30 mouse cellular contexts compared by ENCODE assay signal in genomic region chr16:14959743-14960142, GRCm38 (mm10). TPM values are rescaled to one million over a fixed set of nuclear protein-coding genes. Genes with fewer than 3 reads are reported as not detected.
DNase-seq lines count a peak whose midpoint lies in the region; ATAC-seq and TF ChIP-seq lines count a peak whose summit lies in the region.
"Had no signal": no experiment of that assay in that cellular context is flagged by ENCODE, and none has a peak within 500 bp of the region (broad histone marks: within the 10 kb centered on the region; RNA-seq: fewer than 3 reads in every experiment).

No protein-coding gene starts in this region.

- no peak overlapping the region for H3K4me2 ChIP-seq in midbrain, postnatal 0 days (ENCODE audit: low read depth, low read length, poor library complexity, severe bottlenecking)
- no peak overlapping the region for H3K4me2 ChIP-seq in midbrain, embryonic 16.5 days (ENCODE audit: low read length)
- H3K4me2 ChIP-seq: heart, embryonic 12.5 days; hindbrain, embryonic 14.5 days; kidney, embryonic 15.5 days; limb, embryonic 15.5 days; midbrain, embryonic 12.5 days; stomach, embryonic 15.5 days had no signal

- H3K36me3 ChIP-seq in liver, adult 2 months (ENCODE audit: control insufficient read depth, insufficient read depth, low read length): no peaks in the 10 kb centered on the region
- no peaks in the 10 kb centered on the region for H3K36me3 ChIP-seq in midbrain, postnatal 0 days (ENCODE audit: insufficient read depth, low read length)
- no peaks in the 10 kb centered on the region for H3K36me3 ChIP-seq in midbrain, embryonic 16.5 days (ENCODE audit: control insufficient read depth, insufficient read depth, low read length)
- H3K36me3 ChIP-seq: heart, embryonic 12.5 days; kidney, embryonic 15.5 days; limb, embryonic 10.5 days; limb, embryonic 15.5 days; midbrain, embryonic 12.5 days; stomach, embryonic 15.5 days had no signal

- no peak overlapping the region for H3K4me3 ChIP-seq in liver, adult 2 months (ENCODE audit: insufficient read depth, low read depth, low read length)
- H3K4me3 ChIP-seq in midbrain, postnatal 0 days (ENCODE audit: low read depth, low read length): no peak overlapping the region
- H3K4me3 ChIP-seq in midbrain, embryonic 16.5 days (ENCODE audit: low read depth, low read length): no peak overlapping the region
- H3K4me3 ChIP-seq: erythroblast, embryonic 14.5 days; heart, embryonic 12.5 days; kidney, embryonic 15.5 days; limb, embryonic 10.5 days; limb, embryonic 15.5 days; megakaryocyte, embryonic 14.5 days; midbrain, embryonic 12.5 days; stomach, embryonic 15.5 days had no signal

- peak; percentile 57 for TF ChIP-seq CTCF in liver, adult 2 months (IDR thresholded peaks at IDR 0.05; ENCODE audit: low read depth, low read length)
- no peak for TF ChIP-seq CTCF in midbrain, postnatal 0 days (IDR thresholded peaks at IDR 0.05)

- no peak for TF ChIP-seq POLR2A in liver, adult 2 months (IDR thresholded peaks at IDR 0.05; ENCODE audit: extremely low read depth, insufficient read depth, low read length)

- 97% methylated on average over 8 of the region's 8 CpGs for WGBS in liver, adult 2 months
- 93% methylated on average over 8 of the region's 8 CpGs for WGBS in midbrain, postnatal 0 days
- 98% methylated on average over 8 of the region's 8 CpGs for WGBS in midbrain, embryonic 16.5 days

- H3K27ac ChIP-seq in liver, adult 2 months (replicated peaks; ENCODE audit: insufficient read depth, low read depth, low read length): no peak overlapping the region
- no peak overlapping the region for H3K27ac ChIP-seq in midbrain, postnatal 0 days (ENCODE audit: low read depth, low read length)
- no peak overlapping the region for H3K27ac ChIP-seq in midbrain, embryonic 16.5 days (ENCODE audit: low read length)
- H3K27ac ChIP-seq: hindbrain, embryonic 14.5 days; kidney, embryonic 15.5 days; limb, embryonic 10.5 days; limb, embryonic 15.5 days; midbrain, embryonic 12.5 days; stomach, embryonic 15.5 days had no signal

- DNase-seq in heart, adult 11 months: peak; percentile 86
- no peak for DNase-seq in heart, adult 8-10 months (ENCODE audit: low spot score)
- DNase-seq in liver, adult 2 months (ENCODE audit: extremely low read depth, low read depth, low spot score): no peak
- no peak for DNase-seq in liver
- no peak for DNase-seq in midbrain, postnatal 0 days (ENCODE audit: low spot score)
- DNase-seq in right cerebral cortex, postnatal 36 days (ENCODE audit: low spot score in 2 of 2): no peak
- DNase-seq: cerebellum, adult 2 months; cerebellum, postnatal 14 days; gastrocnemius, postnatal 10 days; kidney, adult 18-20 months; kidney, postnatal 25 days; liver, postnatal 0 days; lung, postnatal 36 days; thymus, postnatal 14 days had no signal

- H3K79me2 ChIP-seq in liver, adult 2 months (ENCODE audit: control insufficient read depth, insufficient read depth, low read length): no peaks in the 10 kb centered on the region

- H3K4me1 ChIP-seq in liver, adult 2 months (ENCODE audit: control insufficient read depth, insufficient read depth, low read length): no peaks in the 10 kb centered on the region
- H3K4me1 ChIP-seq in midbrain, postnatal 0 days (ENCODE audit: insufficient read depth, low read length): no peaks in the 10 kb centered on the region
- no peaks in the 10 kb centered on the region for H3K4me1 ChIP-seq in midbrain, embryonic 16.5 days (ENCODE audit: control insufficient read depth, insufficient read depth, low read length)
- H3K4me1 ChIP-seq: heart, embryonic 12.5 days; kidney, embryonic 15.5 days; limb, embryonic 10.5 days; limb, embryonic 15.5 days; megakaryocyte, embryonic 14.5 days; midbrain, embryonic 12.5 days; stomach, embryonic 15.5 days had no signal

- 0 out of 2 replicates have a peak, but pooled peaks have one; percentile 10 for ATAC-seq in midbrain, postnatal 0 days (ENCODE audit: low FRiP score)
- no peak for ATAC-seq in midbrain, embryonic 16.5 days
- ATAC-seq: activated CD4-positive, CD25-positive, alpha-beta regulatory T cell, adult 4 months; forebrain, embryonic 16.5 days; liver, postnatal 0 days had no signal

- no peaks in the 10 kb centered on the region for H3K9me3 ChIP-seq in midbrain, postnatal 0 days (ENCODE audit: low read length)
- no peaks in the 10 kb centered on the region for H3K9me3 ChIP-seq in midbrain, embryonic 16.5 days (replicated peaks; ENCODE audit: control insufficient read depth, low read length, poor library complexity, severe bottlenecking)
- H3K9me3 ChIP-seq: kidney, embryonic 15.5 days; limb, embryonic 10.5 days; limb, embryonic 15.5 days; midbrain, embryonic 12.5 days; stomach, embryonic 15.5 days had no signal

- no peak overlapping the region for H3K9ac ChIP-seq in liver, adult 2 months (ENCODE audit: low read depth, low read length)
- no peak overlapping the region for H3K9ac ChIP-seq in midbrain, postnatal 0 days (replicated peaks; ENCODE audit: low read length, poor library complexity, severe bottlenecking)
- H3K9ac ChIP-seq in midbrain, embryonic 16.5 days (ENCODE audit: low read depth, low read length): no peak overlapping the region
- H3K9ac ChIP-seq: heart, embryonic 12.5 days; hindbrain, embryonic 14.5 days; kidney, embryonic 15.5 days; limb, embryonic 15.5 days; liver, postnatal 0 days; midbrain, embryonic 12.5 days; stomach, embryonic 15.5 days had no signal

- no peaks in the 10 kb centered on the region for H3K27me3 ChIP-seq in liver, adult 2 months (ENCODE audit: control insufficient read depth, insufficient read depth, low read length)
- no peaks in the 10 kb centered on the region for H3K27me3 ChIP-seq in midbrain, postnatal 0 days (ENCODE audit: insufficient read depth, low read length)
- no peaks in the 10 kb centered on the region for H3K27me3 ChIP-seq in midbrain, embryonic 16.5 days (ENCODE audit: control insufficient read depth, insufficient read depth, low read depth, low read length)
- H3K27me3 ChIP-seq: heart, embryonic 12.5 days; kidney, embryonic 15.5 days; limb, embryonic 15.5 days; megakaryocyte, embryonic 14.5 days; midbrain, embryonic 12.5 days; stomach, embryonic 15.5 days had no signal

RNA-seq across cellular contexts. Expression of gene Efcab1, which starts 53.3 kb away (rescaled TPM):
- not detected for total RNA-seq in heart, adult 8-10 months (2022)
- not detected in 2 replicates for total RNA-seq in liver, adult 2 months (2014; rRNA removed)
- polyA plus RNA-seq in liver, adult 2 months (2012; rRNA removed): not detected in 2 replicates
- total RNA-seq in midbrain, postnatal 0 days (2014; rRNA removed): 14.9 and 19.7 TPM in 2 replicates
- polyA plus RNA-seq in midbrain, postnatal 0 days (2015; fragmentation: Nextera tagmentation; extraction: Ambion mirVana): 22.1 and 24.5 TPM in 2 replicates
- 21.5 and 24.0 TPM in 2 replicates for polyA plus RNA-seq in midbrain, embryonic 16.5 days (2015; fragmentation: Nextera tagmentation; extraction: Ambion mirVana)
- total RNA-seq: granulocyte monocyte progenitor cell, adult 5-6 weeks; hematopoietic stem cell, adult 5-6 weeks; monocyte, adult 5-6 weeks had no signal
- polyA plus RNA-seq: activated CD4-positive, CD25-positive, alpha-beta regulatory T cell, adult 4 months; erythroblast, embryonic 14.5 days; small intestine, adult 2 months had no signal

Comparison
In these comparisons a context has a peak if more than half of its experiments do, and no peak if none do; other contexts are left out.
1. RNA of gene Efcab1, which starts 53.3 kb away (total RNA-seq): 14.9 to 19.7 TPM in midbrain, postnatal 0 days; not detected in heart, adult 8-10 months and not detected in liver, adult 2 months; every median in the first group is over 10 times any median in the second.